Mouse (Mus musculus): ENCODE measurements at regions not wholly inside any gene's neighbourhood (a gene's known extent, or its start where the extent isn't known, plus 50 kb on each side); places are given as distances from the start of the nearest gene placed in this dataset.

DNA sequence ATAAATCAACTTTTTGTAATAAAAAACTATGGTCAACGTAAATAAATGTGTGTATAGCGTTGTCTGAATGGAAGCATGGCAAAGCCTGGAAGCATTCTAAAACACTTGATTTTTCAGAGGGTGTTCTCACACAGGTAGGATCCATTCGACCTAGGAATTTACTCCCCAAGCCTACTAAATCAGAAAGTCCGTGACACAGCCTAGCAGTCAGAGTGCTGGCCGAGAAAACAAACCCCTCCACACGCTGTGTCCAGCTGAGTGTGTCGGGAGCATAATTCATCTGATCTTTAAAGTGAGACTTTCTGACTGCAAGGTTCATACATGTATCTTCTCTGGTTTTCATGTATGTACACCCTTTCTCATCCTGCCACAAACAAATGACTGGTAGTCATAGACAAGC is 58.8 kb upstream of the Sfrp2 start:
- dilution Hi-C loops (cut with MboI; ENCODE audit: extremely low pct_ligation_motif_present, extremely low pct_unique_long_range_greater_than_20kb, low sequenced_read_pairs): no loop called here
- H3K9ac ChIP-seq (ENCODE audit: insufficient read depth, low read depth): no peak overlapping the region

DNA sequence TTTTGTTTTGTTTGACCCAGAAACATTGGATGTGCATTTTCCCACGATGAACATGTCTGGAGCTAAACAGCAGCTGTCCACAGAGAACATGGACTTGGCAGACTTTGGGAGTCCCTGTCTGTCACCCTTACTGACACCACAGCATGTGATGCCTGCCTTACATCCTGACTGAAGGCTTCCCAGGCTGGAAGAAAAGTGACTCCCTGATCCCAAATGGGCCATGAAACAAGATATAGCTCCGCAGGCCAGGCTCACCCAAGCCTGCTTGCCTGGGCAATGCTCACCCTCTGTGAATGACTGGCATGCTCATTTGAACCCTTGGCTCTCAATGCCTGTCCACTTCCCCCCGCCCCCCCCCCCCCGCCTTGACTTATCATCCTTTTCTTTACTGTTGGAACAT is 57.1 kb upstream of the Sfrp2 start:
- no peak for DNase-seq (ENCODE audit: extremely low read depth)
- Histone ChIP-seq H3K27ac (ENCODE audit: insufficient read depth, low read depth) (no peak overlapping the region), H3K4me3 (replicated peaks in 1 of 3; ENCODE audit: low read depth in 2 of 3, low read length in 2 of 3, poor library complexity in 1 of 3) (no peak overlapping the region), H3K9me3 (replicated peaks; ENCODE audit: low read length) (no peaks in the 10 kb centered on the region), H3K9ac (ENCODE audit: insufficient read depth, low read depth) (no peak overlapping the region), H3K4me2 (ENCODE audit: insufficient read depth, low read depth, poor library complexity, severe bottlenecking) (no peak overlapping the region), H3K79me2 (replicated peaks; ENCODE audit: control insufficient read depth, extremely low read depth, insufficient read depth, poor library complexity, severe bottlenecking) (no peaks in the 10 kb centered on the region), H3K27me3 (replicated peaks) (no peaks in the 10 kb centered on the region), H3K4me1 (ENCODE audit: control insufficient read depth in 1 of 2, insufficient read depth in 2 of 2) (peaks cover 0 to 4% of the 10 kb centered on the region in 2 experiments; a peak in 2 of 4 replicates), H3K36me3 (replicated peaks in 1 of 2; ENCODE audit: control insufficient read depth in 1 of 2, insufficient read depth in 1 of 2, low read length in 1 of 2) (no peaks in the 10 kb centered on the region)
- dilution Hi-C loops (cut with MboI; ENCODE audit: extremely low pct_ligation_motif_present, extremely low pct_unique_long_range_greater_than_20kb, low sequenced_read_pairs): no loop called here
- no peak for TF ChIP-seq CHD1 (IDR thresholded peaks at IDR 0.05; ENCODE audit: low read depth, low read length)
- no peak for TF ChIP-seq USF1 (IDR thresholded peaks at IDR 0.05; ENCODE audit: low read depth, low read length)
- TF ChIP-seq MEF2A (IDR thresholded peaks at IDR 0.05; ENCODE audit: borderline replicate concordance, low read depth, low read length): no peak
- no peak for TF ChIP-seq JUND (conservative IDR thresholded peaks at IDR 0.05; ENCODE audit: low read depth, low read length)
- TF ChIP-seq ELF1 (IDR thresholded peaks at IDR 0.05; ENCODE audit: low read depth, low read length): no peak
- TF ChIP-seq PAX5 (IDR thresholded peaks at IDR 0.05; ENCODE audit: low read length): no peak
- no peak for TF ChIP-seq POLR2AphosphoS2 (IDR thresholded peaks at IDR 0.05; ENCODE audit: low read depth, low read length)
- TF ChIP-seq SMC3 (IDR thresholded peaks at IDR 0.05; ENCODE audit: low read depth, low read length): no peak
- no peak for TF ChIP-seq EP300 (IDR thresholded peaks at IDR 0.05; ENCODE audit: low read length)
- TF ChIP-seq GABPA (IDR thresholded peaks at IDR 0.05; ENCODE audit: insufficient replicate concordance, low read depth, low read length): no peak
- in situ Hi-C loops (cut with MboI; ENCODE audit: low pct_ligation_motif_present, low pct_unique_long_range_greater_than_20kb, low sequenced_read_pairs): no loop called here

More for the DNA sequence above, 58.8 kb upstream of the Sfrp2 start:
- in situ Hi-C loops (cut with MboI; ENCODE audit: low pct_ligation_motif_present, low pct_unique_long_range_greater_than_20kb, low sequenced_read_pairs): no loop called here
- TF ChIP-seq UBTF (IDR thresholded peaks at IDR 0.05; ENCODE audit: low read depth, low read length): no peak
- no peak for TF ChIP-seq CHD2 (IDR thresholded peaks at IDR 0.05; ENCODE audit: low read length)
- TF ChIP-seq MAX (IDR thresholded peaks at IDR 0.05; ENCODE audit: low read length): no peak
- no peak for TF ChIP-seq POLR2A (IDR thresholded peaks at IDR 0.05; ENCODE audit: low read depth, low read length)
- no peak for TF ChIP-seq CTCF (conservative IDR thresholded peaks at IDR 0.05 in 1 of 2, IDR thresholded peaks at IDR 0.05 in 1 of 2; ENCODE audit: low read depth in 2 of 2, low read length in 2 of 2)
- TF ChIP-seq ZC3H11A (IDR thresholded peaks at IDR 0.05; ENCODE audit: low read depth, low read length): no peak
- no peak for TF ChIP-seq TCF12 (IDR thresholded peaks at IDR 0.05; ENCODE audit: low read depth, low read length)
- no peak for TF ChIP-seq KAT2A (IDR thresholded peaks at IDR 0.05; ENCODE audit: insufficient replicate concordance, low read length)
- no peak for TF ChIP-seq TBP (conservative IDR thresholded peaks at IDR 0.05; ENCODE audit: low read depth, low read length)
- no peak for TF ChIP-seq ZNF384 (IDR thresholded peaks at IDR 0.05; ENCODE audit: low read depth, low read length)
- TF ChIP-seq E2F4 (IDR thresholded peaks at IDR 0.05; ENCODE audit: insufficient replicate concordance, low read depth, low read length): no peak
- no peak for TF ChIP-seq MYC (IDR thresholded peaks at IDR 0.05; ENCODE audit: low read depth, low read length)
- TF ChIP-seq JUN (IDR thresholded peaks at IDR 0.05; ENCODE audit: insufficient read depth, low read depth, low read length): no peak
- no peak for TF ChIP-seq MAZ (IDR thresholded peaks at IDR 0.05; ENCODE audit: low read depth, low read length)
- TF ChIP-seq SMC3 (IDR thresholded peaks at IDR 0.05; ENCODE audit: low read depth, low read length): no peak
- no peak for TF ChIP-seq ZKSCAN1 (IDR thresholded peaks at IDR 0.05; ENCODE audit: borderline replicate concordance, low read depth, low read length)
- TF ChIP-seq MAFK (IDR thresholded peaks at IDR 0.05; ENCODE audit: insufficient replicate concordance, low read length): no peak
- no peak for TF ChIP-seq BHLHE40 (IDR thresholded peaks at IDR 0.05; ENCODE audit: low read depth, low read length)
- TF ChIP-seq ELF1 (IDR thresholded peaks at IDR 0.05; ENCODE audit: low read depth, low read length): no peak
- Histone ChIP-seq H3K27ac (ENCODE audit: insufficient read depth, low read depth) (no peak overlapping the region), H3K9me3 (replicated peaks; ENCODE audit: low read length) (no peaks in the 10 kb centered on the region), H3K4me2 (ENCODE audit: insufficient read depth, low read depth, poor library complexity, severe bottlenecking) (no peak overlapping the region), H3K27me3 (replicated peaks) (no peaks in the 10 kb centered on the region), H3K4me1 (ENCODE audit: control insufficient read depth in 1 of 2, insufficient read depth in 2 of 2) (peaks cover 0 to 4% of the 10 kb centered on the region in 2 experiments; a peak in 2 of 4 replicates), H3K79me2 (replicated peaks; ENCODE audit: control insufficient read depth, extremely low read depth, insufficient read depth, poor library complexity, severe bottlenecking) (no peaks in the 10 kb centered on the region), H3K36me3 (replicated peaks in 1 of 2; ENCODE audit: control insufficient read depth in 1 of 2, insufficient read depth in 1 of 2, low read length in 1 of 2) (no peaks in the 10 kb centered on the region), H3K4me3 (replicated peaks in 1 of 3; ENCODE audit: low read depth in 2 of 3, low read length in 2 of 3, poor library complexity in 1 of 3) (no peak overlapping the region)
- DNase-seq (ENCODE audit: extremely low read depth): no peak

All from CH12.LX (cell line).